9 mouse cellular contexts compared by ENCODE assay signal in the genomic region with DNA sequence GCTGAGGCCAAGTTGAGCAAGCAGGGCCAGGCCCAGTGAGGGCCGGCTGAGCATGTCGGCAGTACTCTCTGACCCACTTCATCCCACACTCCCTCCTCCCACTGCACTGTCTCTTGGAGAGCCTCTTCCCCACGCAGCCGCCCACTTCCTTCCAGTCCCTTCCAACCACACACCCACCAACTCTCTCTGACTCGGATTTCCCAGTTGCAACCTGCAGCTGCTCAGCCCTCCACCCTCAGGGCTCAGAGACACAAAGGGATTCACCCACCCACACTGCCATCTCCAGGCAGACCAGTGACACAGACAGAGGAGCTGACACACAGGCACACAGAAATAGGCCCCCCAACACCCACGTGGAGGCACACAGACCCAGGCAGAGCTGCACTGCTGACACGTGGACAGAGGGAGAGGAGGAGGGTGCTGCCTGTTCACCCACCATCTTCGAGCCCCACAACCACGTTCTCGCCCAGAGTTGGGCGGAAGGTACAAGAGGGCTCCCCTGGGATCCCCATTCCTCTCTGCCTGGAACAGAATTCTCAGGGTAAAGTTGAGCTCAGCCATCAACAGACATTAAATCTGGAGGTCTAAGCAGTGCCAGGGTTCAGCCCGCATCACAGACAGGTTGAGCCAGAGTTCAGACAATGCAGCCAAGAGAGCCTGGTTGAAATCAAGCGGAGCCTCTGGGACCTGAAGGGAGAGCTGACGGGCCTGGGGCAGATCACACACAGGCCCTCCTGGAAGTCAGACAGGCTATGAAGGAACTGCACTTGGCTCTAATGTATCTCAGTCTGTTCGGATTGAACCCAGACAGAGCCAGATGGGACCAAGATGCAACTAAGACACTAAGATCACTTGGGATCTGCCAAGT. TPM values are rescaled to one million over a fixed set of nuclear protein-coding genes. Genes with fewer than 3 reads are reported as not detected.
A peak's percentile ranks its signal among the peaks of the same experiment; 100 is the strongest.
DNase-seq lines count a peak whose midpoint lies in the region; ATAC-seq and TF ChIP-seq lines count a peak whose summit lies in the region.
"Had no signal": no experiment of that assay in that cellular context is flagged by ENCODE, and none has a peak within 500 bp of the region (broad histone marks: within the 10 kb centered on the region; RNA-seq: fewer than 3 reads in every experiment).

No protein-coding gene starts in this region.

- no peaks in the 10 kb centered on the region for H3K4me1 ChIP-seq in hindbrain, postnatal 0 days (ENCODE audit: insufficient read depth, low read length)

- H3K27me3 ChIP-seq in hindbrain, postnatal 0 days (ENCODE audit: insufficient read depth, low read length): no peaks in the 10 kb centered on the region

- 0 out of 2 replicates have a peak, but pooled peaks have one; percentile 24 for ATAC-seq in hindbrain, postnatal 0 days
- peak; percentile 85 for ATAC-seq in megakaryocyte-erythroid progenitor cell, adult 5-6 weeks (replicated peaks; ENCODE audit: low FRiP score, low TSS enrichment, poor library complexity, severe bottlenecking)

- no peak overlapping the region for H3K4me2 ChIP-seq in hindbrain, postnatal 0 days (ENCODE audit: low read depth, low read length)

- intact Hi-C loops in left cerebral cortex, postnatal 14 days (cut with DNase I): no loop called here

- H3K9me3 ChIP-seq in hindbrain, postnatal 0 days (ENCODE audit: low read length): no peaks in the 10 kb centered on the region

- peak; percentile 48 for TF ChIP-seq CTCF in hindbrain, postnatal 0 days (IDR thresholded peaks at IDR 0.05; ENCODE audit: low read depth)

- H3K4me3 ChIP-seq in hindbrain, postnatal 0 days (ENCODE audit: low read length): no peak overlapping the region

- DNase-seq in layer of hippocampus, adult 18-20 months (ENCODE audit: low spot score in 2 of 2): peak; percentile 76 to 81
- DNase-seq in layer of hippocampus, postnatal 25 days (ENCODE audit: extremely low spot score in 1 of 2, low spot score in 1 of 2): no peak
- DNase-seq in ZHBTc4 (ENCODE audit: low read depth, low spot score): peak; percentile 82
- peak; percentile 72 for DNase-seq in gastrocnemius, adult 18-20 months (ENCODE audit: low spot score)
- DNase-seq in hindbrain, postnatal 0 days (ENCODE audit: low spot score): peak; percentile 15
- peak; percentile 64 to 81 for DNase-seq in left cerebral cortex, postnatal 14 days (ENCODE audit: low spot score in 2 of 2)
- no peak for DNase-seq in natural killer cell, adult 2 months (ENCODE audit: low spot score in 2 of 2)

- H3K27ac ChIP-seq in hindbrain, postnatal 0 days: no peak overlapping the region

- H3K9ac ChIP-seq in hindbrain, postnatal 0 days (replicated peaks; ENCODE audit: low read length): 0 out of 2 replicates have a peak overlapping the region, but pooled peaks have one; percentile 21

- WGBS in hindbrain, postnatal 0 days: 66% methylated on average over 15 of the region's 15 CpGs

- peaks cover 17% of the 10 kb centered on the region for H3K36me3 ChIP-seq in hindbrain, postnatal 0 days (ENCODE audit: insufficient read depth, low read length)

RNA-seq across cellular contexts. Expression of a gene that starts 7.9 kb away (rescaled TPM):
- total RNA-seq in layer of hippocampus, adult 18-20 months (2021): 10 to 100 TPM; 65.6 to 68.6 TPM
- 10 to 100 TPM; 59.9 to 62.5 TPM for total RNA-seq in layer of hippocampus, postnatal 25 days (2021)
- 10 to 100 TPM; 46.4 to 56.7 TPM for total RNA-seq in gastrocnemius, adult 18-20 months (2021)
- 4.0 and 9.6 TPM in 2 replicates for total RNA-seq in hindbrain, postnatal 0 days (2014; rRNA removed)
- polyA plus RNA-seq in hindbrain, postnatal 0 days (2015; fragmentation: Nextera tagmentation; extraction: Ambion mirVana): 28.4 and 31.8 TPM in 2 replicates
- total RNA-seq in left cerebral cortex, postnatal 14 days (2021): 10 to 100 TPM; 50.3 to 55.3 TPM
- total RNA-seq in megakaryocyte-erythroid progenitor cell, adult 5-6 weeks (2014; fragmentation: Nextera tagmentation): 67.0 and 84.7 TPM in 2 replicates
- total RNA-seq in megakaryocyte-erythroid progenitor cell, adult 5-6 weeks (2017): 31.5 and 44.7 TPM in 2 replicates

RNA-seq across cellular contexts. Expression of a gene that starts 8.2 kb away (rescaled TPM):
- 100 to 1,000 TPM; 335 to 338 TPM for total RNA-seq in layer of hippocampus, adult 18-20 months (2021)
- total RNA-seq in layer of hippocampus, postnatal 25 days (2021): 100 to 1,000 TPM; 329 to 362 TPM
- 1 to 10 TPM in 1 of 2 experiments, under 1 TPM in 1; 0.74 to 1.2 TPM for total RNA-seq in gastrocnemius, adult 18-20 months (2021)
- 69.7 and 72.7 TPM in 2 replicates for total RNA-seq in hindbrain, postnatal 0 days (2014; rRNA removed)
- polyA plus RNA-seq in hindbrain, postnatal 0 days (2015; fragmentation: Nextera tagmentation; extraction: Ambion mirVana): 66.6 and 76.3 TPM in 2 replicates
- total RNA-seq in left cerebral cortex, postnatal 14 days (2021): 100 to 1,000 TPM; 401 to 404 TPM
- 0.10 and 3.0 TPM in 2 replicates for total RNA-seq in megakaryocyte-erythroid progenitor cell, adult 5-6 weeks (2014; fragmentation: Nextera tagmentation)
- total RNA-seq in megakaryocyte-erythroid progenitor cell, adult 5-6 weeks (2017): 0.19 and 4.3 TPM in 2 replicates
- total RNA-seq: neutrophil, adult 5-6 weeks had no signal

RNA-seq across cellular contexts. Expression of a gene that starts 15.8 kb away (rescaled TPM):
- 1 to 10 TPM; 6.3 to 7.8 TPM for total RNA-seq in layer of hippocampus, adult 18-20 months (2021)
- total RNA-seq in layer of hippocampus, postnatal 25 days (2021): 1 to 10 TPM; 4.5 to 5.3 TPM
- total RNA-seq in gastrocnemius, adult 18-20 months (2021): 1 to 10 TPM; 4.2 TPM
- total RNA-seq in hindbrain, postnatal 0 days (2014; rRNA removed): 11.0 and 12.1 TPM in 2 replicates
- 10.3 and 11.3 TPM in 2 replicates for polyA plus RNA-seq in hindbrain, postnatal 0 days (2015; fragmentation: Nextera tagmentation; extraction: Ambion mirVana)
- 1 to 10 TPM; 4.8 to 6.0 TPM for total RNA-seq in left cerebral cortex, postnatal 14 days (2021)
- 38.9 and 56.1 TPM in 2 replicates for total RNA-seq in megakaryocyte-erythroid progenitor cell, adult 5-6 weeks (2014; fragmentation: Nextera tagmentation)
- total RNA-seq in megakaryocyte-erythroid progenitor cell, adult 5-6 weeks (2017): 16.8 and 60.3 TPM in 2 replicates

RNA-seq across cellular contexts. Expression of a gene that starts 30.8 kb away (rescaled TPM):
- total RNA-seq in layer of hippocampus, adult 18-20 months (2021): 1 to 10 TPM; 4.1 to 5.2 TPM
- 1 to 10 TPM; 3.7 to 5.7 TPM for total RNA-seq in layer of hippocampus, postnatal 25 days (2021)
- total RNA-seq in gastrocnemius, adult 18-20 months (2021): 1 to 10 TPM in 1 of 2 experiments, under 1 TPM in 1; 0.78 to 2.0 TPM
- total RNA-seq in hindbrain, postnatal 0 days (2014; rRNA removed): 0.05 and 2.9 TPM in 2 replicates
- polyA plus RNA-seq in hindbrain, postnatal 0 days (2015; fragmentation: Nextera tagmentation; extraction: Ambion mirVana): not detected in 2 replicates
- 1 to 10 TPM; 1.7 TPM for total RNA-seq in left cerebral cortex, postnatal 14 days (2021)
- total RNA-seq in megakaryocyte-erythroid progenitor cell, adult 5-6 weeks (2014; fragmentation: Nextera tagmentation): 1.0 TPM in 1 of 2 replicates, not detected in the other
- total RNA-seq in megakaryocyte-erythroid progenitor cell, adult 5-6 weeks (2017): 0.85 TPM in 1 of 2 replicates, not detected in the other

RNA-seq across cellular contexts. Expression of a gene that starts 39.7 kb away (rescaled TPM):
- 10 to 100 TPM; 35.4 to 44.6 TPM for total RNA-seq in layer of hippocampus, adult 18-20 months (2021)
- total RNA-seq in layer of hippocampus, postnatal 25 days (2021): 10 to 100 TPM; 35.1 to 50.0 TPM
- 10 to 100 TPM; 16.2 to 17.6 TPM for total RNA-seq in gastrocnemius, adult 18-20 months (2021)
- total RNA-seq in hindbrain, postnatal 0 days (2014; rRNA removed): 17.8 and 18.2 TPM in 2 replicates
- polyA plus RNA-seq in hindbrain, postnatal 0 days (2015; fragmentation: Nextera tagmentation; extraction: Ambion mirVana): 10.5 and 16.0 TPM in 2 replicates
- total RNA-seq in left cerebral cortex, postnatal 14 days (2021): 10 to 100 TPM; 43.3 to 44.9 TPM
- 83.0 and 94.4 TPM in 2 replicates for total RNA-seq in megakaryocyte-erythroid progenitor cell, adult 5-6 weeks (2014; fragmentation: Nextera tagmentation)
- 10.6 and 19.5 TPM in 2 replicates for total RNA-seq in megakaryocyte-erythroid progenitor cell, adult 5-6 weeks (2017)

Comparison
In these comparisons a context has a peak if more than half of its experiments do, and no peak if none do; other contexts are left out.
1. DNase-seq: peak in layer of hippocampus, adult 18-20 months (2 of 2), ZHBTc4 (single experiment), gastrocnemius, adult 18-20 months (single experiment), hindbrain, postnatal 0 days (single experiment) and left cerebral cortex, postnatal 14 days (2 of 2); none in layer of hippocampus, postnatal 25 days (0 of 2) and natural killer cell, adult 2 months (0 of 2).
2. RNA of a gene that starts 8.2 kb away (total RNA-seq): 401 to 404 TPM in left cerebral cortex, postnatal 14 days, 329 to 362 TPM in layer of hippocampus, postnatal 25 days, 335 to 338 TPM in layer of hippocampus, adult 18-20 months and 69.7 to 72.7 TPM in hindbrain, postnatal 0 days; 0.10 to 4.3 TPM in megakaryocyte-erythroid progenitor cell, adult 5-6 weeks and 0.74 to 1.2 TPM in gastrocnemius, adult 18-20 months; every median in the first group is over 10 times any median in the second.